Mouse (Mus musculus): ENCODE results near the gene Fmnl2. TPM values are rescaled to one million over a fixed set of nuclear protein-coding genes. Genes with fewer than 3 reads are reported as not detected.
A peak's percentile ranks its signal among the peaks of the same experiment; 100 is the strongest.

Gene Fmnl2
- polyA plus RNA-seq, 1 experiment from 2014 or later: 10.2 TPM

DNA sequence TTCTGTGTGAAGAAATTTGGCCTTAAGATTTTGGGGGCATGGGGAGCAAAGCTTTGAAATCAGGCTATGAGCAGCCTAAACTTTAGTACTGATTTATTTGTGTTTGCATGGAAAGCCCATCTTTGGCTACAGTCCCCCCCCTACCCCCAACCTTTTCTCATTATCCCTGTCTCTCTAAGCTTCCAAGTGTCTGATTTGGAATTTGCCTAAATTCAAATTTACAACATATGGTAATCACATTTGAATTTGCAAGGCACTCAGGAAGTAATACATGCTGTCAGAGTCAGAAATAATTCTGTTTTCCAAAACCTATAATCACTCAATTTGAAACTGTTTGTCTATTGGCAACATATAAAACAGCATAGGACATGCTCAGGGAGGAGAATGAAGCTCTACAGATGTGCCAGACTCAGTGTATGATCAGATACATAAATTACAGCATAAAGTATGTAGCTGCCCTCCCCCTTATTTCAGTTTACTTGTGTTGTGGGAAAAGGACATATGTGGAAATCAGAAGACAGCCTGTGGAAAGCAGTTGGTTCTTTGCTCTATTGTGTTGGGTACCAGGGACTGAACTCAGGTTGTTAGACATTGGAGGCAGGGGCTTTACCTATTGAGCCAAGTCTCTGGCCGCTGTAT lies 190.2 kb downstream of the Fmnl2 start:
- Histone ChIP-seq H3K9me3 (no peaks in the 10 kb centered on the region), H3K4me2 (no peak overlapping the region), H3K4me3 (no peak overlapping the region), H3K27me3 (replicated peaks) (no peaks in the 10 kb centered on the region), H3K36me3 (replicated peaks) (no peaks in the 10 kb centered on the region), H3K4me1 (no peaks in the 10 kb centered on the region), H3K9ac (no peak overlapping the region), H3K27ac (no peak overlapping the region)
- 100% methylated on average over 1 of the region's 1 CpGs for WGBS
- no peak for ATAC-seq (replicated peaks)

DNA sequence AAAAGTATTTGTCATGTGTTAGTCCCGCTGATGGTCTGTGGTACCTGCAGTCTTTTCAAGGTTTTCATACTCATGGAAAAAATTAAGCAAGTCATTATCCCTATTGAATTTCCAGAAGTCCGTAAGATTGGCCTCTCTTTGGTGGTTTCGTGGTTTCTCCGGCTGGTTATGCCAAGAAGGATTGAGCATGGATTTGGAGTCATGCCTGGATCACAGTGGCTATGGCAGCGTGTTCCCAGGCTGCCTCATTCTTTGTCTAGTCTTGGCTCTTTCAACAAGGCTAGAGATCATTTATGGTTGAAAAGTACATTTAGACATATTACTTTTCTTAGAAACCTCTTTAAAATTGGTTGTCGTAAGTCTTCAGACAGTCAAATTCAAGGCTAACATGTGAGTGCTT lies 192.7 kb downstream of the Fmnl2 start:
- H3K4me3 ChIP-seq: no peak overlapping the region
- WGBS: 89% methylated on average over 6 of the region's 6 CpGs
- H3K4me1 ChIP-seq: no peaks in the 10 kb centered on the region
- H3K9ac ChIP-seq: no peak overlapping the region
- no peak overlapping the region for H3K27ac ChIP-seq
- ATAC-seq (replicated peaks): no peak
- H3K36me3 ChIP-seq (replicated peaks): peaks cover 6% of the 10 kb centered on the region; the same call in 1 of the 2 replicates
- H3K9me3 ChIP-seq: no peaks in the 10 kb centered on the region
- no peak overlapping the region for H3K4me2 ChIP-seq
- no peaks in the 10 kb centered on the region for H3K27me3 ChIP-seq (replicated peaks)

- 82% methylated on average over 8 of the region's 8 CpGs for WGBS
- Histone ChIP-seq H3K36me3 (replicated peaks) (peaks cover 6% of the 10 kb centered on the region; the same call in 1 of the 2 replicates), H3K4me3 (no peak overlapping the region), H3K4me1 (no peaks in the 10 kb centered on the region), H3K27ac (no peak overlapping the region), H3K9ac (no peak overlapping the region), H3K9me3 (no peaks in the 10 kb centered on the region), H3K4me2 (no peak overlapping the region), H3K27me3 (replicated peaks) (no peaks in the 10 kb centered on the region)
- peak; percentile 65; the same call in 1 of the 2 replicates for ATAC-seq (replicated peaks)
These were observed 193.8 kb downstream of the Fmnl2 start for GRCm38 (mm10) chr2:53051502-53051901.

DNA sequence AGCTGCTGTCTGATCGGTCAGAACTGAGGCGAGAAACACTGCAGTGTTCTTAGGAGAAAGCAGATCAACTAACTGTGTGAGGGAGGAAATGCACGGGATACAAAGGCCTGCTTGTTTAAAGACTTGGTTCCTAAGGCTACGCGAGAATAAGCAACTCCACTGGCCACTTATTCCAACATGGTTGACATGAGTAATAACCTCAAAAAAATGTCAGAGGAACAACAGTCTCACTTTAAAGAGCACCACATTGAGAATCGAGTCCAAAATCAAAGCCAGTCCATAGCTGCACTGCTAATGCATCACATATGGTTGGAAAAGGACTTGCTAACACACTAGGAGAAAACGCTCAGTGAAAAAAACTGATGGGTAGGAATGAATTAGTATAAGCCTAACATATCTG lies 196.1 kb downstream of the Fmnl2 start:
- Histone ChIP-seq H3K4me3 (no peak overlapping the region), H3K9me3 (no peaks in the 10 kb centered on the region), H3K4me2 (no peak overlapping the region), H3K36me3 (replicated peaks) (peaks cover 6% of the 10 kb centered on the region; the same call in 1 of the 2 replicates), H3K27ac (no peak overlapping the region), H3K27me3 (replicated peaks) (no peaks in the 10 kb centered on the region), H3K9ac (no peak overlapping the region), H3K4me1 (no peaks in the 10 kb centered on the region)
- 72% methylated on average over 7 of the region's 7 CpGs for WGBS
- no peak for ATAC-seq (replicated peaks)

GRCm38 (mm10) chr2:53056556-53056955 lies 198.9 kb downstream of the Fmnl2 start:
- WGBS: 94% methylated on average over 6 of the region's 6 CpGs
- Histone ChIP-seq H3K27me3 (replicated peaks) (no peaks in the 10 kb centered on the region), H3K4me3 (no peak overlapping the region), H3K9ac (no peak overlapping the region), H3K36me3 (replicated peaks) (peaks cover 6% of the 10 kb centered on the region; the same call in 1 of the 2 replicates), H3K9me3 (no peaks in the 10 kb centered on the region), H3K4me2 (no peak overlapping the region), H3K4me1 (0 out of 2 replicates have a peak, but pooled peaks cover 2% of the 10 kb centered on the region), H3K27ac (no peak overlapping the region)
- no peak for ATAC-seq (replicated peaks)

GRCm38 (mm10) chr2:53057291-53057690 lies 199.6 kb downstream of the Fmnl2 start:
- Histone ChIP-seq H3K4me1 (0 out of 2 replicates have a peak, but pooled peaks cover 2% of the 10 kb centered on the region), H3K9me3 (no peaks in the 10 kb centered on the region), H3K4me2 (no peak overlapping the region), H3K9ac (no peak overlapping the region), H3K27ac (no peak overlapping the region), H3K4me3 (no peak overlapping the region), H3K27me3 (replicated peaks) (no peaks in the 10 kb centered on the region), H3K36me3 (replicated peaks) (peaks cover 6% of the 10 kb centered on the region; the same call in 1 of the 2 replicates)
- 93% methylated on average over 2 of the region's 2 CpGs for WGBS
- ATAC-seq (replicated peaks): no peak

GRCm38 (mm10) chr2:53061363-53062000 lies 203.8 kb downstream of the Fmnl2 start:
- H3K9ac ChIP-seq: no peak overlapping the region
- ATAC-seq (replicated peaks): peak; percentile 55; the same call in 1 of the 2 replicates
- no peak overlapping the region for H3K4me2 ChIP-seq
- no peak overlapping the region for H3K27ac ChIP-seq
- H3K9me3 ChIP-seq: no peaks in the 10 kb centered on the region
- WGBS: 82% methylated on average over 9 of the region's 9 CpGs
- H3K36me3 ChIP-seq (replicated peaks): no peaks in the 10 kb centered on the region
- H3K4me3 ChIP-seq: no peak overlapping the region
- 0 out of 2 replicates have a peak, but pooled peaks cover 2% of the 10 kb centered on the region for H3K4me1 ChIP-seq
- no peaks in the 10 kb centered on the region for H3K27me3 ChIP-seq (replicated peaks)

DNA sequence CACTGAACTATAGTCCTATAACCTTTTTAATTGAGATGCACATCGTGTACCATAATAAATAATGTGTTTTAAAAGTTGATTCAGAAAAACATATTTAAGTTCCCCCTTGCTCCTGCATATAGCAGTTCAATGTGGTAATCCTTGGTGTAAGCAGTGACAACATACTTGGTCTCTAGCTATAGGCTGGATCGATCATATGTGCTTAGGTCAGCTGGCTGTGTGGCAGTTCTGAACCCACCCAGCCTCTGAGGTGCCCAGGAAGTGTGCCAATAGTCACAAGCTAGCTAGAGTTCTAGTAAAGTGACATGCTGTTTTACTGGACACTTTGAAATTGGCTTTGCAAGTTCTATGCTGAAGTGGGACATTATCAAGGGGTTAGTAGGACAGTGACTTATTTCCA lies 209.3 kb downstream of the Fmnl2 start:
- Histone ChIP-seq H3K27me3 (replicated peaks) (no peaks in the 10 kb centered on the region), H3K4me2 (no peak overlapping the region), H3K9ac (no peak overlapping the region), H3K36me3 (replicated peaks) (no peaks in the 10 kb centered on the region), H3K4me3 (no peak overlapping the region), H3K9me3 (no peaks in the 10 kb centered on the region), H3K27ac (no peak overlapping the region), H3K4me1 (no peaks in the 10 kb centered on the region)
- WGBS: 98% methylated on average over 2 of the region's 2 CpGs
- ATAC-seq (replicated peaks): no peak

GRCm38 (mm10) chr2:53070607-53071006 lies 212.9 kb downstream of the Fmnl2 start:
- Histone ChIP-seq H3K4me3 (no peak overlapping the region), H3K27ac (no peak overlapping the region), H3K9ac (no peak overlapping the region), H3K9me3 (no peaks in the 10 kb centered on the region), H3K27me3 (replicated peaks) (no peaks in the 10 kb centered on the region), H3K4me2 (no peak overlapping the region), H3K36me3 (replicated peaks) (no peaks in the 10 kb centered on the region), H3K4me1 (no peaks in the 10 kb centered on the region)
- ATAC-seq (replicated peaks): no peak
- WGBS: 6% methylated on average over 1 of the region's 1 CpGs

DNA sequence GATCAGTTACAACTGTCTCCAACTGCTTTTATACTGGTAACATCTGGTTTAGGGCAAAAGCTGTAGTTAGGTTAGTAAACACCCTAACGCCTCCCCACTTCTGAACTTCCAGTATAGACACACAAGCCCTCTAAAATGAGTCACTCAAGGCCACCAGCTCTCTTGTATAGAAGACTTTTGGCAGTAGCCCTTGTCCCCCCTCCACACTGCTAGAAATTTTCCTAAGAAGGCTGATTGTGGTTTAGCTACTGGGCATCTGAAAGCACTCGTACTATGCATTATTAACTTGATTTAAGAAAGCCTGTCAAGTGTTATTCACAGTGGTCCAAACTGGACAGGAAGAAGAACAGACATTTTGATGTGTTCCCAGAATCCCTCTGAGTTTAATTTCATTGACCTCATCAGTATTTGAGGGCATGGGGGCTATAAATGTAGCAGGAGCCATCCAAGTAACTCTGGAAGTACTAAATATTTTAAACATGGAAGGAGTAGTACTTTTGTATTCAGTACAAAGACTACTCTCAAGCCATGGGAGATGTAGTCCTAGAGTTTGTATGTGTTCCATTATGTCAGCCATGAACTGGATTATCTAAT lies 222.1 kb downstream of the Fmnl2 start:
- no peaks in the 10 kb centered on the region for H3K27me3 ChIP-seq (replicated peaks)
- no peak overlapping the region for H3K9ac ChIP-seq
- no peak for ATAC-seq (replicated peaks)
- no peaks in the 10 kb centered on the region for H3K9me3 ChIP-seq
- H3K4me3 ChIP-seq: no peak overlapping the region
- no peak overlapping the region for H3K27ac ChIP-seq
- H3K4me2 ChIP-seq: no peak overlapping the region
- no peaks in the 10 kb centered on the region for H3K36me3 ChIP-seq (replicated peaks)
- WGBS: 92% methylated on average over 2 of the region's 2 CpGs
- H3K4me1 ChIP-seq: peaks cover 9% of the 10 kb centered on the region; the same call in 1 of the 2 replicates

DNA sequence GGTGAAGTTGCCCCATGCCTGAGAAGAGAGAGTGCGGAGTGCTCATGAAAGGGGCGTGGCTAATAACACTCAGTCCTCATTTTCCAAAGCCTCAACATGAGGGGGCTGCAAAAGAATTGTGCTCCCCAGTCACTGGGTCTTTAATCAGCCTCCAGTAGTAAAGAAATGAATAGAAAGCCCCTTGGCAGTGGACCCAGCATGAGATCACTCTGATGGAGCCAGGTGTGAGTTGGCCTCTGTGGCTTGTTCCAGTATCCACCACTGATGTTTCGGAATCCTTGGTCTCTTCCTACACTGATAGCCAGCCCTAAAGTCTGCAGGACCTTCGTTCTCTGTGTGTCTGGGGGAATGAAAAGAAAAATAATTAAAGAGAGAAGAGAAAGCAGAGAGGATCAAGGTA lies 224.4 kb downstream of the Fmnl2 start:
- H3K4me2 ChIP-seq: no peak overlapping the region
- H3K27me3 ChIP-seq (replicated peaks): no peaks in the 10 kb centered on the region
- WGBS: 77% methylated on average over 4 of the region's 4 CpGs
- ATAC-seq (replicated peaks): peak; percentile 25; the same call in 1 of the 2 replicates
- H3K4me3 ChIP-seq: no peak overlapping the region
- H3K9me3 ChIP-seq: no peaks in the 10 kb centered on the region
- peaks cover 9% of the 10 kb centered on the region; the same call in 1 of the 2 replicates for H3K4me1 ChIP-seq
- no peak overlapping the region for H3K27ac ChIP-seq
- H3K9ac ChIP-seq: no peak overlapping the region
- H3K36me3 ChIP-seq (replicated peaks): no peaks in the 10 kb centered on the region

DNA sequence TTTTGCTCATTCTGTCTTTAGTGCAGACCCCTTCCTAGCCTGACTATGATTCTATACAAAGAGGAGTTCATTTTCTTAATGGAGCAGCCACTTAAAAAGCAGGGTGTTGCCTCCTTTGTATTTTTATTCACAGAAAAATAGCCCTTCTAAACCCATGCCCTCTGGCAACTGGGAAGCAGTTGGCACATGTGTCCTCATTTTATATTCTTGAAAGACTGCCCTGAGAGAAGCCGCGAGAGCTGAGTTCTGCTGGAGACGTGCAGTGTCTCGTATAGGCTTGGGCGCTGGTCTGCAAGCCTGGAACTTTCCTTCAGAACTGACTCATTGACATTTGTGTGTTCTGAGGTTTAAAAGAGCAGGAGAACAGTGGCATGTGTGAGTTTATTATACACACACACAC lies 224.8 kb downstream of the Fmnl2 start:
- Histone ChIP-seq H3K9me3 (no peaks in the 10 kb centered on the region), H3K27me3 (replicated peaks) (no peaks in the 10 kb centered on the region), H3K4me1 (peaks cover 9% of the 10 kb centered on the region; the same call in 1 of the 2 replicates), H3K4me3 (no peak overlapping the region), H3K36me3 (replicated peaks) (no peaks in the 10 kb centered on the region), H3K4me2 (no peak overlapping the region), H3K9ac (no peak overlapping the region), H3K27ac (no peak overlapping the region)
- 62% methylated on average over 5 of the region's 5 CpGs for WGBS
- ATAC-seq (replicated peaks): peak; percentile 40; the same call in 1 of the 2 replicates

All from midbrain, embryonic 15.5 days (tissue).